Mouse (Mus musculus): ENCODE results near the gene Gale. TPM values are rescaled to one million over a fixed set of nuclear protein-coding genes. Genes with fewer than 3 reads are reported as not detected.
"Not testable (repeated sequence)": the region's sequence is repeated elsewhere in the genome, so short reads cannot be mapped to it uniquely, and the experiment has no call there.

Gene Gale
- polyA plus RNA-seq, 1 experiment from 2014 or later = 40.1 TPM

- no peaks in the 10 kb centered on the region for H3K9me3 ChIP-seq
- no peaks in the 10 kb centered on the region for H3K27me3 ChIP-seq
- ATAC-seq = no peak
- peak overlapping the region; percentile 96 for H3K9ac ChIP-seq (replicated peaks)
- H3K27ac ChIP-seq = peak overlapping the region; percentile 74; the same call in 1 of the 2 replicates
- WGBS = 79% methylated on average over 13 of the region's 13 CpGs
- peak overlapping the region; percentile 98 for H3K4me2 ChIP-seq (replicated peaks)
- H3K4me1 ChIP-seq (replicated peaks) = peaks cover 20% of the 10 kb centered on the region
- peaks cover 59% of the 10 kb centered on the region for H3K36me3 ChIP-seq
- H3K4me3 ChIP-seq (replicated peaks) = peak overlapping the region; percentile 100
Observed at GRCm38 (mm10) chr4:135972911-135973811, 9.6 kb downstream of the Gale start.

- peaks cover 37% of the 10 kb centered on the region for H3K36me3 ChIP-seq
- H3K9ac ChIP-seq (replicated peaks) = no peak overlapping the region
- ATAC-seq = no peak
- no peak overlapping the region for H3K27ac ChIP-seq
- H3K4me1 ChIP-seq (replicated peaks) = peaks cover 13% of the 10 kb centered on the region
- no peaks in the 10 kb centered on the region for H3K27me3 ChIP-seq
- no peaks in the 10 kb centered on the region for H3K9me3 ChIP-seq
- WGBS = 94% methylated on average over 12 of the region's 12 CpGs
- no peak overlapping the region for H3K4me2 ChIP-seq (replicated peaks)
- H3K4me3 ChIP-seq (replicated peaks) = no peak overlapping the region
Observed at GRCm38 (mm10) chr4:135976146-135976545, 12.6 kb downstream of the Gale start.

DNA sequence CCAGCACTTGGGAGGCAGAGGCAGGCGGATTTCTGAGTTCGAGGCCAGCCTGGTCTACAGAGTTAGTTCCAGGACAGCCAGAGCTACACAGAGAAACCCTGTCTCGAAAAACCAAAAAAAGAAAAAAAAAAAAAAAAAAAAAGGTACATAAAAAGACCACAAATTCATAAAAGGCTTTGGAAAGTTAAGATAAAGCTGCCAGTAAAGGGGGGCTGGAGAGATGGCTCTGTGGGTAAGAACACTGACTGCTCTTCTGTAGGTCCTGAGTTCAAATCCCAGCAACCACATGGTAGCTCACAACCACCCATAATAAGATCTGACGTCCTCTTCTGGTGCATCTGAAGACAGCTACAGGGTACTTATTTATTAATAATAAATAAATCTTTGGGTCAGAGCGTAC, 16.7 kb downstream of the Gale start:
- H3K9me3 ChIP-seq; ATAC-seq; H3K4me1 ChIP-seq (replicated peaks); H3K27me3 ChIP-seq; H3K4me2 ChIP-seq (replicated peaks); H3K9ac ChIP-seq (replicated peaks); H3K27ac ChIP-seq; H3K4me3 ChIP-seq (replicated peaks): not testable (repeated sequence)
- H3K36me3 ChIP-seq = peaks cover 54% of the 10 kb centered on the region
- WGBS = 96% methylated on average over 5 of the region's 5 CpGs

DNA sequence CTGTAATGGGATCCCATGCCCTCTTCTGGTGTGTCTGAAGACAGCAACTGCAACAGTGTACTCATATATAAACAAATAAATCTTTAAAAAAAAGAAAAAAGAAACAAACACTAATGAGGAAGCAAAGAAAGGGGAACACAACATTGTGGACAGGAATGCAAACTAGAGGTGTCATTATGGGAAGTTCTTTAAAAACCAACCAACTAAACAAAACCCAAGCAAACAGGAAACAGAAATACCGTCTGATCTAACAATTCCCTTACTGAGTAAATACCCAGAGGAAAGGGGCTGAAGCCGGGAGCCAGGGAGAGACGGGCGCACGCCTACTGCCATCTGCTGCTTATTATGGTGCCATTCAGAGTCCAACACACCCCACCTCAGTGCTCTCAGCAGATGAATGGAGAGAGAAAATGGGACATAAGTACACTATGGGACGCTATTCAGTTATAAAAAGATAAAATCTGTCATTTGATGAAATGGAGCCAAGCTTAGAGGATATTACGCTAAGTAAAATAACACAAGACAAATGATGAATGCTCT, 18.1 kb downstream of the Gale start:
- H3K9ac ChIP-seq (replicated peaks) = no peak overlapping the region
- no peaks in the 10 kb centered on the region for H3K9me3 ChIP-seq
- H3K4me1 ChIP-seq (replicated peaks) = peaks cover 15% of the 10 kb centered on the region
- H3K4me2 ChIP-seq (replicated peaks) = no peak overlapping the region
- H3K27me3 ChIP-seq = no peaks in the 10 kb centered on the region
- H3K27ac ChIP-seq = no peak overlapping the region
- ATAC-seq = no peak
- peaks cover 43% of the 10 kb centered on the region for H3K36me3 ChIP-seq
- H3K4me3 ChIP-seq (replicated peaks) = no peak overlapping the region
- 80% methylated on average over 7 of the region's 7 CpGs for WGBS

GRCm38 (mm10) chr4:135984556-135984955, 21.0 kb downstream of the Gale start:
- H3K27ac ChIP-seq = no peak overlapping the region
- no peak overlapping the region for H3K4me3 ChIP-seq (replicated peaks)
- H3K27me3 ChIP-seq = no peaks in the 10 kb centered on the region
- H3K4me2 ChIP-seq (replicated peaks) = no peak overlapping the region
- H3K36me3 ChIP-seq = peaks cover 29% of the 10 kb centered on the region
- no peak for ATAC-seq
- no peak overlapping the region for H3K9ac ChIP-seq (replicated peaks)
- peaks cover 21% of the 10 kb centered on the region for H3K4me1 ChIP-seq (replicated peaks)
- no peaks in the 10 kb centered on the region for H3K9me3 ChIP-seq
- WGBS = 92% methylated on average over 5 of the region's 5 CpGs

- WGBS = 92% methylated on average over 5 of the region's 5 CpGs
- no peak overlapping the region; the same call in 1 of the 2 replicates for H3K4me3 ChIP-seq (replicated peaks)
- no peak overlapping the region for H3K9ac ChIP-seq (replicated peaks)
- no peaks in the 10 kb centered on the region for H3K27me3 ChIP-seq
- peaks cover 21% of the 10 kb centered on the region for H3K4me1 ChIP-seq (replicated peaks)
- H3K36me3 ChIP-seq = peaks cover 29% of the 10 kb centered on the region
- ATAC-seq = no peak
- H3K4me2 ChIP-seq (replicated peaks) = no peak overlapping the region; the same call in 1 of the 2 replicates
- no peaks in the 10 kb centered on the region for H3K9me3 ChIP-seq
- H3K27ac ChIP-seq = no peak overlapping the region
Observed at GRCm38 (mm10) chr4:135985193-135985592, 21.7 kb downstream of the Gale start.

GRCm38 (mm10) chr4:135985769-135986168, 22.2 kb downstream of the Gale start:
- peak overlapping the region; percentile 96; the same call in 1 of the 2 replicates for H3K9ac ChIP-seq (replicated peaks)
- WGBS = 93% methylated on average over 7 of the region's 7 CpGs

DNA sequence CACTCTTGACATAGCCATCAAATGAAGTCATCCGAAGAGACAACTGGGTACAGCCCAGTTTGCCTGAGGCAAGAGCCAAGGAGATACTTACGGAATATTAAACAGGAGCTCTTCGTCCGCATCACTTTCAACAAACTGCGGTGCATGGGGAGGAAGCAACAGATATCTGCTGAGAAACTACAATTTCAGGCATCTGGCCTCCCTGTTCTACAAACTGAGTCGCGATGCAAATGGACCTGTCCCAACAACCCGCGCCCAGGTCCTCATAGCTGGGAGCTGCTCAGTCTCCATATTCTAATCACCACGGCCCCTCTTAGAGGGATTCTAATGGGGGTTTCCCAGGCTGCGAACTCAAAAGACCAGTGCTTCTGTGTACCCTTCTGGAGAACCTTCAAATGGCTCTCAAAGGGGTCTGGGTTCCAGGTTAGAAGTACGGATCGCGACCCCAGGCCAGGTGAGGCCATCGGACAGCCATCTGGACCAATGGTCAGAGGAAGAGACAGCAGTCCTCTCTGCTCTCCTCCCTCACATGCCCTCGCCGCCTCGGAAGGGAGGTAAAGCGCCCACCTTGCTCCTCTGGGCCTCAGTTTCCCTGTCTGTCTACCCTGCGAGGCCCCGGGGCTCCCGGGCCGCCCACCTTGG, 22.9 kb downstream of the Gale start:
- Histone ChIP-seq H3K27me3 (no peaks in the 10 kb centered on the region), H3K27ac (peak overlapping the region; percentile 87), H3K4me1 (replicated peaks) (peaks cover 21% of the 10 kb centered on the region), H3K36me3 (peaks cover 29% of the 10 kb centered on the region), H3K9ac (replicated peaks) (peak overlapping the region; percentile 96), H3K9me3 (no peaks in the 10 kb centered on the region), H3K4me3 (replicated peaks) (peak overlapping the region; percentile 92), H3K4me2 (replicated peaks) (peak overlapping the region; percentile 98)
- 9% methylated on average over 23 of the region's 23 CpGs for WGBS
- ATAC-seq = peak; percentile 31; the same call in 1 of the 2 replicates

More at GRCm38 (mm10) chr4:135985769-135986168, 22.2 kb downstream of the Gale start:
- Histone ChIP-seq H3K36me3 (peaks cover 29% of the 10 kb centered on the region), H3K4me2 (replicated peaks) (peak overlapping the region; percentile 98), H3K9me3 (no peaks in the 10 kb centered on the region), H3K27me3 (no peaks in the 10 kb centered on the region), H3K4me1 (replicated peaks) (peaks cover 21% of the 10 kb centered on the region), H3K4me3 (replicated peaks) (peak overlapping the region; percentile 92), H3K27ac (no peak overlapping the region)
- ATAC-seq = no peak

DNA sequence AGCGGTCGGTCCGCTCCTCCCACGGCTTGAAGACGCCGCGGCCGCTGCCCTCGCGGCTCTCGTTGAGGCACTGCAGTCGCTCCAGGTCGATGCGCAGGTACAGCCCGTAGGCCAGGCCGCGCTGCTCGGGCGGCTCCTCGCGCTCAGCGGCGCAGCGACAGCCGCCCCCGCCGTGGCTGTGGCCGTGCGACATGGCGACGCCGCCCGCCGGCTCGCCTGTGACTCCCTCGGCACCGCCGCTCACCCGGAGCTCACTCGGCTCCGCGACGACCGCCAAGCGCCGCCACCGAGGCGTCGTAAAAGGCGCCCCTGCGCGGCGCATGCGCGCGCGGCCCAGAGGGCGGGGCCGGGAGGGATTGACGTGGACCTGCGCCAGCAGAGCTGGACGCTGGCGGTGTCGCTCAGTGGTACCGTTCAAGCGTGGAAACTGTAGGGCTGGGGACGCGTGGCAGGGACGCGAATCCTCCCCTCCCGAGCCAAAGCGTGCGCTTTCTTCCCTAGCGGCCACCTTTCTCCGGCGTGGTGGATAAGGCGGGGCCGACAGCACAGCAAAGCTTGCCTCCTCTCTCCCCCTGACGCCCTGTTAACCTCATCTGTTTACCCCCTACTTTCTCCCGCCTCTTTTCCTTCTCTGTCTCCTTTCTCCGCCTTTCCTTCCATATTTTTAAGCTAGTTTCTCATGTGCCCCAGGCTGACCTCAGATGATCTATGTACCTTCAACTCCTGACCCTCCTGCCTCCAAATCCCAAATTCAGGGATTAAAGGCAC, 23.6 kb downstream of the Gale start, which contains the start of gene Pithd1:
Gene Pithd1 (minus strand): TSS at position 322 of the 768 bp plus-strand sequence.
- H3K27me3 ChIP-seq = no peaks in the 10 kb centered on the region
- peaks cover 21% of the 10 kb centered on the region for H3K4me1 ChIP-seq (replicated peaks)
- peak within 1 kb of the TSS; percentile 92 for H3K4me3 ChIP-seq (replicated peaks)
- H3K27ac ChIP-seq = peak within 1 kb of the TSS; percentile 87
- WGBS = under 1% methylated on average over 78 of the region's 81 CpGs
- H3K36me3 ChIP-seq = peaks cover 27% of the 10 kb centered on the region
- peak within 1 kb of the TSS; percentile 98 for H3K4me2 ChIP-seq (replicated peaks)
- no peaks in the 10 kb centered on the region for H3K9me3 ChIP-seq
- peak; percentile 96 for ATAC-seq
- peak within 1 kb of the TSS; percentile 96 for H3K9ac ChIP-seq (replicated peaks)

- Histone ChIP-seq H3K9ac (replicated peaks) (peak overlapping the region; percentile 96), H3K27ac (peak overlapping the region; percentile 87), H3K4me1 (replicated peaks) (peaks cover 21% of the 10 kb centered on the region), H3K27me3 (no peaks in the 10 kb centered on the region), H3K4me3 (replicated peaks) (peak overlapping the region; percentile 92), H3K36me3 (peaks cover 24% of the 10 kb centered on the region), H3K9me3 (no peaks in the 10 kb centered on the region), H3K4me2 (replicated peaks) (peak overlapping the region; percentile 98)
- ATAC-seq = no peak
- WGBS = 71% methylated on average over 9 of the region's 9 CpGs
Observed at GRCm38 (mm10) chr4:135987714-135988113, 24.2 kb downstream of the Gale start.

DNA sequence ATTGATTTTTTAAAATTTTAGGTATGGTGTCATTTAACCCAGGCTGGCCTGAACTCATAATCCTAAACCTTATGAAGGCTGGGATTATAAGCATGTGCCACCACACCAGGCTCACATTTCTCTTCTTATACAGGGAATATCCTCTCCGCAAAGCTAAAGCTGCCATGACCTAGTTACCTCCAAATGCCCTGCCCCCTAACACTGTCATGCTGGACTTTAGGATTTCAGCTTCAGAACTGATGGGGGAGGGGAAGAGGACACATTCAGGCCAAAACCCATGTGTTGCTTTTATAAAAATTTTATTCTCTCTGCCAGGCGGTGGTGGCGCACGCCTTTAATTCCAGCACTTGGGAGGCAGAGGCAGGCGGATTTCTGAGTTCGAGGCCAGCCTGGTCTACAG, 30.4 kb downstream of the Gale start:
- WGBS = 96% methylated on average over 6 of the region's 6 CpGs

More for the DNA sequence above, 30.4 kb downstream of the Gale start:
- Histone ChIP-seq H3K9ac (replicated peaks) (no peak overlapping the region), H3K27me3 (no peaks in the 10 kb centered on the region), H3K9me3 (0 out of 2 replicates have a peak, but pooled peaks cover 4% of the 10 kb centered on the region), H3K4me1 (replicated peaks) (no peaks in the 10 kb centered on the region), H3K4me2 (replicated peaks) (no peak overlapping the region), H3K36me3 (no peaks in the 10 kb centered on the region), H3K4me3 (replicated peaks) (no peak overlapping the region), H3K27ac (no peak overlapping the region)
- no peak for ATAC-seq

Data from midbrain, embryonic 13.5 days (tissue).